Mouse (Mus musculus): ENCODE measurements around the gene Lztfl1.

DNA sequence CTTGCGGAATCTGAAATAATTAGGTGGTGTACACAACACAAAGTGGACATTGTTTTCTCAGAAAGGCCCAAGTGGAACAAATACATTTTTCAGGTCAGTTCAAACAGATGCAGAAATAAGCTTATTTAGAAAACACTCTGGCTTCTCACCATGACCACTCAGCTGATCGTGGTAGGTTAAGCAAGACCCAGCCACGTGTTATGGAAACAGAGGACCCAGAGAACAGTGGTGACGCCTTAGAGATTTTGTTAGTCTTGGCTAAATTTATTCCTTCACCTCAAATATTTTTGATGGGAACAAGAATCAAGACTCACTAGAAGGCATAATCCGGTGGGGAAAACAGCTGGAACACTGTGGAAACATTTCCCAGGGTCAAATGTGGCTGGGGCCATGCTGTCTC is 31.3 kb downstream of the Lztfl1 start:
- TF ChIP-seq CTCF (IDR thresholded peaks at IDR 0.05; ENCODE audit: insufficient read depth, low read length) (no peak), POLR2A (IDR thresholded peaks at IDR 0.05; ENCODE audit: borderline replicate concordance, extremely low read depth, low read depth, low read length) (no peak)

All from lung, adult 2 months (tissue).